Mouse (Mus musculus) myocyte (in vitro differentiated cells): ENCODE measurements around the gene Tmem108.

Experiments used
- E2F4 ChIP-seq: IDR thresholded peaks from one replicate; pipeline ENCODE4 v1.6.1; 2011; ENCODE audit warnings: mild to moderate bottlenecking, control low read depth, moderate library complexity; ENCODE audit not compliant: insufficient read depth
- MAX ChIP-seq: IDR thresholded peaks from one replicate; pipeline ENCODE4 v1.6.1; 2011; ENCODE audit warnings: low read depth, mild to moderate bottlenecking, control low read depth
- POLR2A ChIP-seq: IDR thresholded peaks from one replicate; pipeline ENCODE4 v1.6.1; 2011; ENCODE audit warnings: low read depth, mild to moderate bottlenecking, control low read depth, moderate library complexity; ENCODE audit not compliant: insufficient read length
- USF1 ChIP-seq: IDR thresholded peaks from one replicate; pipeline ENCODE4 v1.6.1; 2011; ENCODE audit warnings: low read depth, mild to moderate bottlenecking, control low read depth, moderate library complexity

- TF ChIP-seq E2F4 = no peak
- no peak for TF ChIP-seq USF1
- TF ChIP-seq POLR2A = no peak
- no peak for TF ChIP-seq MAX
Measured at GRCm38 (mm10) chr9:103485606-103486005, 276.0 kb downstream of the Tmem108 start.
